Mouse (Mus musculus) stomach, embryonic 16.5 days (tissue): ENCODE measurements around the gene Ipmk. TPM values are rescaled to one million over a fixed set of nuclear protein-coding genes. Genes with fewer than 3 reads are reported as not detected.

Source experiments
- ATAC-seq: fragments of 200-750 bp; cut with Nextera tagmentation; 2 replicates; pipeline ENCODE4 v1.8.0; 2017; ENCODE audit warnings: moderate number of reproducible peaks, moderate TSS enrichment; ENCODE audit not compliant: insufficient read depth, low FRiP score
- H3K27ac ChIP-seq: fragments of 300-500 bp; sonication (generic); 2 replicates; pipeline ENCODE4 v1.5.1; 2014; ENCODE audit warnings: low read length
- H3K27me3 ChIP-seq: fragments of 300-500 bp; sonication (generic); 2 replicates; pipeline ENCODE4 v1.6.1; 2014; ENCODE audit warnings: low read length, control low read depth, mixed read lengths; ENCODE audit not compliant: control insufficient read depth, insufficient read depth
- H3K36me3 ChIP-seq: fragments of 300-500 bp; sonication (generic); 2 replicates; pipeline ENCODE4 v1.6.1; 2014; ENCODE audit warnings: low read length; ENCODE audit not compliant: control insufficient read depth, insufficient read depth
- H3K4me1 ChIP-seq: fragments of 300-500 bp; sonication (generic); 2 replicates; pipeline ENCODE4 v1.6.1; 2014; ENCODE audit warnings: low read length, control low read depth, mixed read lengths; ENCODE audit not compliant: control insufficient read depth, insufficient read depth
- H3K4me2 ChIP-seq: fragments of 300-500 bp; sonication (generic); 2 replicates; pipeline ENCODE4 v1.6.1; 2014; ENCODE audit warnings: low read depth, low read length, mixed read lengths
- H3K4me3 ChIP-seq: fragments of 300-500 bp; sonication (generic); replicated peaks from 2 replicates; pipeline ENCODE4 v1.5.1; 2014; ENCODE audit warnings: mild to moderate bottlenecking, low read length
- H3K9ac ChIP-seq: fragments of 300-500 bp; sonication (generic); 2 replicates; pipeline ENCODE4 v1.6.1; 2014; ENCODE audit warnings: low read length
- H3K9me3 ChIP-seq: fragments of 300-500 bp; sonication (generic); replicated peaks from 2 replicates; pipeline ENCODE4 v1.6.1; 2016; ENCODE audit warnings: low read length, control low read depth; ENCODE audit not compliant: control insufficient read depth
- WGBS: fragments of 180-500 bp; shearing (Covaris S2); extraction: QIAGEN DNeasy Blood & Tissue Kit; methylation state at CpG from one replicate; pipeline ENCODE4 v1.1.7; 2014; 5-methylcytosine and 5-hydroxymethylcytosine counted together
- polyA plus RNA-seq: library from polyadenylated mRNA; unstranded; fragments of >200 nt; fragmentation: Nextera tagmentation; extraction: Ambion mirVana; gene quantifications from 2 replicates; pipeline ENCODE4 v1.2.1, GENCODE M21; 2015

Gene Ipmk
- polyA plus RNA-seq, 1 experiment from 2014 or later: 12.3 TPM

GRCm38 (mm10) chr10:71422047-71423037, 74.8 kb downstream of the Ipmk start:
- Histone ChIP-seq H3K9ac (no peak overlapping the region), H3K9me3 (no peaks in the 10 kb centered on the region), H3K36me3 (no peaks in the 10 kb centered on the region), H3K27me3 (no peaks in the 10 kb centered on the region), H3K4me1 (no peaks in the 10 kb centered on the region), H3K4me2 (no peak overlapping the region), H3K27ac (no peak overlapping the region), H3K4me3 (no peak overlapping the region)
- WGBS: 38% methylated on average over 14 of the region's 14 CpGs
- no peak for ATAC-seq

DNA sequence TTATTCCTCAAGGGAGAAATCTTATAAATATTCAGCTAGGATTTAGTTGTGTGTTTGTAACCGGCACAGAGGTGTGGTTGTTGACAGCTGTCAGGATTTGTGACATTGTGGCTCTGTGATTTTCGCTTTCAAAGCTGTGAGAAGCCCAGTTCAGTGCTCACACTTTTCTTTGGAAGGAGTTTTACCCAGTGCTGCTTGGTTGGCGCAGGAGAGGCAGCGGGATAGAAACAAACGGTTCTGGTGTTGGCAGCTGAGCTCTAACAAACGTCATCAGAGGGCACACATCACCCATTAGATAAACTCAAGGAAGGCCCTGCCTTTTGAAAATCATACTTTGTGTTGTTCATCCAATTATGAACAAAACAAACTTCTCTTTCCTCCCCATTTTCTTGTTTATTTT, 79.2 kb downstream of the Ipmk start:
- H3K27me3 ChIP-seq: no peaks in the 10 kb centered on the region
- no peaks in the 10 kb centered on the region for H3K9me3 ChIP-seq
- H3K27ac ChIP-seq: no peak overlapping the region
- no peaks in the 10 kb centered on the region for H3K36me3 ChIP-seq
- H3K4me1 ChIP-seq: no peaks in the 10 kb centered on the region
- no peak overlapping the region for H3K4me2 ChIP-seq
- H3K9ac ChIP-seq: no peak overlapping the region
- 61% methylated on average over 6 of the region's 6 CpGs for WGBS
- no peak overlapping the region for H3K4me3 ChIP-seq
- ATAC-seq: no peak

DNA sequence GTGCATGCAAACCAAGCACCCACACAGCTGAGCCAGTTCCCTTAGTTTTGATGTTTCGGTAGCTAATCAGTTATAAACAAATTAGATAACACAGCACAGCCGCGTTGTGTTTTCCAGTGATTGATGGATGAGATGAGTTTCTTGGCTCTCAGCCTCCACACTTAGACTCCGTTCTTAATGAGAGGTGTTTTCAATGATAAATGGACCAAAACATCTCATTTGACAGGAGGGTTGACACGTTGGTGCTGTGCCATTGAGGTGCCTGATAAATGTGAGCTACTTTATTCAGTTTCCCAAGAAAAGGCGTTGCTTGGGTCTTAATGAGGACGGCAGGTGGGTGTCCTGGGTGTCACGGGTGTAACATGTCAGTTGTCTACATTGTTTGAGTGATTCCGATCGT, 79.8 kb downstream of the Ipmk start:
- Histone ChIP-seq H3K36me3 (no peaks in the 10 kb centered on the region), H3K4me2 (no peak overlapping the region), H3K9ac (no peak overlapping the region), H3K4me3 (no peak overlapping the region), H3K27me3 (no peaks in the 10 kb centered on the region), H3K9me3 (no peaks in the 10 kb centered on the region), H3K27ac (no peak overlapping the region), H3K4me1 (no peaks in the 10 kb centered on the region)
- ATAC-seq: no peak
- 44% methylated on average over 10 of the region's 10 CpGs for WGBS

- H3K27ac ChIP-seq: no peak overlapping the region
- no peak overlapping the region for H3K4me2 ChIP-seq
- no peaks in the 10 kb centered on the region for H3K4me1 ChIP-seq
- ATAC-seq: no peak
- no peaks in the 10 kb centered on the region for H3K9me3 ChIP-seq
- no peak overlapping the region for H3K4me3 ChIP-seq
- no peaks in the 10 kb centered on the region for H3K27me3 ChIP-seq
- no peak overlapping the region for H3K9ac ChIP-seq
- no peaks in the 10 kb centered on the region for H3K36me3 ChIP-seq
- WGBS: 54% methylated on average over 13 of the region's 13 CpGs
Observed at GRCm38 (mm10) chr10:71428246-71428864, 80.8 kb downstream of the Ipmk start.

DNA sequence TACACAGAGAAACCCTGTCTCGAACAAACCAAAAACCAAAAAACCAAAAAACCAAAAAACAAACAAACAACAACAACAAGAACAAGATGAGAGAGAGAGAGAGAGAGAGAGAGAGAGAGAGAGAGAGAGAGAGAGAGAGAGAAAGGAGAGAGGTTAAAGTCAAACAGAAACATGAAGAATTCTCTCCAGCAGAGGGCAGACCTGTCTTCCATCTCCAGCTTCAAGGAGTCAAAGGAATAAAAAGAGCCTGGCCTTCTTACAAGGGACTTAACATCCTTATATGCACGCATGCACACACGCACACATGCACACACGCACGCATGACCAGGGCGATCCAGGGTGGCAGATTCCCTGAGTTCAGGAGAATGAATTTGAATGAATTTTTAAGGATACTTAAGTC, 83.1 kb downstream of the Ipmk start:
- ATAC-seq: no peak
- H3K27me3 ChIP-seq: no peaks in the 10 kb centered on the region
- WGBS: 86% methylated on average over 6 of the region's 6 CpGs
- H3K4me3 ChIP-seq: no peak overlapping the region
- no peaks in the 10 kb centered on the region for H3K36me3 ChIP-seq
- H3K4me2 ChIP-seq: no peak overlapping the region
- H3K4me1 ChIP-seq: no peaks in the 10 kb centered on the region
- H3K9ac ChIP-seq: no peak overlapping the region
- H3K27ac ChIP-seq: no peak overlapping the region
- H3K9me3 ChIP-seq: no peaks in the 10 kb centered on the region

DNA sequence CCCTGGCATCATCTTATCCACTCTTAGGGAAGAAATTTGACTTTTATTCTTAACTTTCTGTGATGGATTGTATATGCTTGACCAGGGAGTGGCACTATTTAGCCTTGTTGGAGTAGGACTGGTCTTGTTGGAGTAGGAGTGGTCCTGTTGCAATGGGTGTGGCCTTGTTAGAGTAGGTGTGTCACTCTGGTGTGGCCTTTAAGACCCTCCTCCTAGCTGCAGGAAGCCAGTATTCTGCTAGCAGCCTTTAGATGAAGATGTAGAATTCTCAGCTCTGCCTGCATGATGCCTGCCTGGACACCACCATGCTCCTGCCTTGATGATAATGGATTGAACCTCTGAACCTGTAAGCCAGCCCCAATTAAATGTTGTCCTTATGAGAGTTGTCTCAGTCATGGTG, 95.5 kb downstream of the Ipmk start:
- H3K9me3 ChIP-seq: no peaks in the 10 kb centered on the region
- no peaks in the 10 kb centered on the region for H3K36me3 ChIP-seq
- no peaks in the 10 kb centered on the region for H3K27me3 ChIP-seq
- H3K4me3 ChIP-seq: no peak overlapping the region
- ATAC-seq: no peak
- H3K4me2 ChIP-seq: no peak overlapping the region
- H3K4me1 ChIP-seq: no peaks in the 10 kb centered on the region
- H3K27ac ChIP-seq: no peak overlapping the region
- no peak overlapping the region for H3K9ac ChIP-seq

GRCm38 (mm10) chr10:71447661-71448060, 100.1 kb downstream of the Ipmk start:
- no peak overlapping the region for H3K4me3 ChIP-seq
- H3K4me1 ChIP-seq: no peaks in the 10 kb centered on the region
- WGBS: 56% methylated on average over 8 of the region's 8 CpGs
- no peaks in the 10 kb centered on the region for H3K27me3 ChIP-seq
- H3K36me3 ChIP-seq: no peaks in the 10 kb centered on the region
- no peaks in the 10 kb centered on the region for H3K9me3 ChIP-seq
- no peak overlapping the region for H3K4me2 ChIP-seq
- ATAC-seq: no peak
- H3K27ac ChIP-seq: no peak overlapping the region
- no peak overlapping the region for H3K9ac ChIP-seq

DNA sequence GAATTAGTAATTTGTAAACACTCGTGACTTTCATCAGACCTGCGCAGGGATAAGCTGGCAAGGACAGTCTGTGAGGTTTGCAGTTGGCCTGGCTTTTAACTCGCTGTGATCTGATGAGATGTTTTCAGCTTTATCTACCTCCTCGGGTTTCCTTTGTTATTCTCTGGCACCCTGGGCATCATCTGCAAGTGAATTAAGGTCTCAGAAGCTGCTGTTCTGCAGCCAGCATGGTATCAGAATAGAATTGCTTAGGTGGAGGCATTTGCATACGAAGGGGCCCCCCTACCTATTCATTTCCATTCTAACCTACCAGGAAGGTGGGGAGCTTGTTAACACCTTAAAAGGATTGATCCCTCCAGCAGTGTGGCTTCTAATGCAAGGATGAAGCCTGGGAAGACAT, 100.7 kb downstream of the Ipmk start:
- no peak overlapping the region for H3K9ac ChIP-seq
- H3K4me1 ChIP-seq: no peaks in the 10 kb centered on the region
- H3K36me3 ChIP-seq: no peaks in the 10 kb centered on the region
- no peak overlapping the region for H3K27ac ChIP-seq
- H3K4me2 ChIP-seq: no peak overlapping the region
- no peaks in the 10 kb centered on the region for H3K27me3 ChIP-seq
- 81% methylated on average over 5 of the region's 5 CpGs for WGBS
- no peaks in the 10 kb centered on the region for H3K9me3 ChIP-seq
- ATAC-seq: no peak
- no peak overlapping the region for H3K4me3 ChIP-seq

GRCm38 (mm10) chr10:71455355-71455754, 107.8 kb downstream of the Ipmk start:
- no peak for ATAC-seq
- H3K4me2 ChIP-seq: no peak overlapping the region
- no peak overlapping the region for H3K4me3 ChIP-seq
- H3K27me3 ChIP-seq: no peaks in the 10 kb centered on the region
- no peaks in the 10 kb centered on the region for H3K9me3 ChIP-seq
- H3K9ac ChIP-seq: no peak overlapping the region
- no peak overlapping the region for H3K27ac ChIP-seq
- H3K36me3 ChIP-seq: no peaks in the 10 kb centered on the region
- WGBS: 69% methylated on average over 3 of the region's 3 CpGs
- H3K4me1 ChIP-seq: no peaks in the 10 kb centered on the region
